In the genomic region with DNA sequence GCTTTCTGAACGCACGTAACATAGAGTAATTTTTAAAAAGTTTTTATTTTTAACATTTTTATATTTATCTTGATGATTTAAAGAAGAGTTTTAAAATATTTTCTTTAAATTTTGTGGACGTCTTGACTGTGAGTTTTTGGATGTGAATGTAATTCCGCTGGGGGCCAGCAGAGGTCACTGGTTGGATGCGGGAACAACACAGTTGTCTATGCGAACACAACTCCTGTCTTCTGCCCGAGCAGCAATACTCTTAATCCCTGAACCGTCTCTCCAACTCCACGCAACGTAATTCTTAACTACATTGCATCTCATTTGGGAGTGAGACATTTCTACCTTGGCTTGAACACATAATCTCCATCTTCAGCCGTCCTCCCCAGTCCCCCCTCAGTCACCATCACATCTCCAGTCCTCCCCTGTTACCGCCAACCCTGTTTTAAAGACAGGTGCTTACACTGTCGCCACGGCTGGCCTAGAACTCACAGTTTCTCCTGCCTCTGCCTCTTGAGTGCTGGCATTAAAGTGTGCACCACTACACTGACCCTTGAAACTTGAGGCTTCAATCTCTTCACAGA, we compare ENCODE assay signal across 7 mouse cellular contexts. TPM values are rescaled to one million over a fixed set of nuclear protein-coding genes. Genes with fewer than 3 reads are reported as not detected.
DNase-seq lines count a peak whose midpoint lies in the region; ATAC-seq lines count a peak whose summit lies in the region.

No protein-coding gene starts in this region.

- no peaks in the 10 kb centered on the region for H3K9me3 ChIP-seq in hindbrain, embryonic 15.5 days

- peak; percentile 77 for DNase-seq in T-cell, adult 2 months (ENCODE audit: low spot score)
- DNase-seq in cerebellum, adult 9-11 months, result peak; percentile 63
- DNase-seq in frontal cortex, postnatal 10 days (ENCODE audit: low spot score in 2 of 2), result peak; percentile 50 to 74
- DNase-seq in left cerebral cortex, adult 18-20 months (ENCODE audit: low spot score in 2 of 2), result peak; percentile 80 to 85
- peak; percentile 77 to 87 for DNase-seq in lung, postnatal 4 days
- peak; percentile 85 for DNase-seq in right cerebral cortex, postnatal 14 days

- WGBS in hindbrain, embryonic 15.5 days, result 10% methylated on average over 14 of the region's 14 CpGs

- H3K4me1 ChIP-seq in hindbrain, embryonic 15.5 days (replicated peaks), result 0 out of 2 replicates have a peak, but pooled peaks cover 3% of the 10 kb centered on the region

- no peaks in the 10 kb centered on the region for H3K36me3 ChIP-seq in hindbrain, embryonic 15.5 days

- 0 out of 2 replicates have a peak, but pooled peaks have one; percentile 43 for ATAC-seq in hindbrain, embryonic 15.5 days (ENCODE audit: low FRiP score, low read depth)

- no peak overlapping the region for H3K27ac ChIP-seq in hindbrain, embryonic 15.5 days (replicated peaks)

- H3K27me3 ChIP-seq in hindbrain, embryonic 15.5 days, result 0 out of 2 replicates have a peak, but pooled peaks cover 3% of the 10 kb centered on the region

- H3K9ac ChIP-seq in hindbrain, embryonic 15.5 days, result 0 out of 2 replicates have a peak overlapping the region, but pooled peaks have one; percentile 8

- H3K4me3 ChIP-seq in hindbrain, embryonic 15.5 days, result no peak overlapping the region

- peak overlapping the region; percentile 36 for H3K4me2 ChIP-seq in hindbrain, embryonic 15.5 days

RNA-seq across cellular contexts. Expression of a gene that starts 10.3 kb away (rescaled TPM):
- polyA plus RNA-seq in hindbrain, embryonic 15.5 days (2015; fragmentation: Nextera tagmentation; extraction: Ambion mirVana), result 48.2 and 53.0 TPM in 2 replicates
- total RNA-seq in left cerebral cortex, adult 18-20 months (2021), result 10 to 100 TPM; 19.4 to 25.9 TPM

RNA-seq across cellular contexts. Expression of a gene that starts 22.5 kb away (rescaled TPM):
- 1.9 and 2.0 TPM in 2 replicates for polyA plus RNA-seq in hindbrain, embryonic 15.5 days (2015; fragmentation: Nextera tagmentation; extraction: Ambion mirVana)
- total RNA-seq in left cerebral cortex, adult 18-20 months (2021), result 1 to 10 TPM; 1.3 to 1.5 TPM

RNA-seq across cellular contexts. Expression of a gene that starts 29.3 kb away (rescaled TPM):
- 1.8 and 2.2 TPM in 2 replicates for polyA plus RNA-seq in hindbrain, embryonic 15.5 days (2015; fragmentation: Nextera tagmentation; extraction: Ambion mirVana)
- not detected for total RNA-seq in left cerebral cortex, adult 18-20 months (2021)

RNA-seq across cellular contexts. Expression of a gene that starts 46.5 kb away (rescaled TPM):
- polyA plus RNA-seq in hindbrain, embryonic 15.5 days (2015; fragmentation: Nextera tagmentation; extraction: Ambion mirVana), result 36.8 and 38.8 TPM in 2 replicates
- total RNA-seq in left cerebral cortex, adult 18-20 months (2021), result 10 to 100 TPM; 24.0 to 24.8 TPM

RNA-seq across cellular contexts. Expression of a gene that starts 49.0 kb away (rescaled TPM):
- polyA plus RNA-seq in hindbrain, embryonic 15.5 days (2015; fragmentation: Nextera tagmentation; extraction: Ambion mirVana), result 16.7 and 19.9 TPM in 2 replicates
- total RNA-seq in left cerebral cortex, adult 18-20 months (2021), result 10 to 100 TPM; 67.3 to 77.4 TPM
